Mouse (Mus musculus) lung, postnatal 36 days (tissue): ENCODE data around the gene Zic1.

ENCODE experiments used
- DNase-seq: peaks from one replicate; pipeline ENCODE4 v3.0.0; 2022; ENCODE audit warnings: mixed read lengths

The Zic1 gene

DNA sequence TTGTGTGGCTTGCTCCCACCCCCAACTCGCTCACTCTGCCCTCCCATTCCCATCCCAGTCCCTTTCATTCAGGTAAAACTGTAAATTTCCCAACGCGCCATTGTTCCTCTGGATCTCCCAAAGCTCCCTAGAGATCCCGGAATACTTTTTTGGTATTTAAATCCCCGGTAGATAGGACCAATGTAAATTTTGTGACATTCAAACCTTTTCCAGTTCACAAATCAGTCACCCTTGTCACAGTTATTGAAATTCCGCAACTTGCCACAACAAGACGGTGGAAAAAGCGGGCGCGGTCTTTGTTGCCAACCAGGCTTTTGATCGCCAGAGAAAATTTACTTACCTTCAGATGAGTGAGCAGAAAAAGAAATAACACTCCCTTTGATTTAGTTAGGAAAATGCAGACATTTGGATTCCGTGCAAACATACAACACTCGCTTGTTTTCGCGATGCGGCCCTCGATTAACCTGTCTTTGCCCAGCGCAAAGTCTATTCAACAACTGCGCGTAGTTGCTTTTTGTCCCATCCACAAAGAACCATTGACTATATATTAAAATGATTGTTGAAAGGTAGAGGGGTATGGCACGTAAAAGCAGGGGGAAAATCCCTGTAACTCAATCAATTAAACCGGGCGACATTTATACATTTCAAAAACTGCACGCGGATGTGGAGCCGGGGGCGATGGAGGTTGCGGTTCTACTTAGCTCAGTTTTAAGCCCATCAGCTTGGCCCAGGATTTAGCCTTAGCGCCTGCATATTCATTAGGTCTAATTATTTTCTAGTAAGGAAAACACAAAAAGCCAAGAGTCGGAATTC is 1.6 kb upstream of the Zic1 start:
- no peak for DNase-seq

DNA sequence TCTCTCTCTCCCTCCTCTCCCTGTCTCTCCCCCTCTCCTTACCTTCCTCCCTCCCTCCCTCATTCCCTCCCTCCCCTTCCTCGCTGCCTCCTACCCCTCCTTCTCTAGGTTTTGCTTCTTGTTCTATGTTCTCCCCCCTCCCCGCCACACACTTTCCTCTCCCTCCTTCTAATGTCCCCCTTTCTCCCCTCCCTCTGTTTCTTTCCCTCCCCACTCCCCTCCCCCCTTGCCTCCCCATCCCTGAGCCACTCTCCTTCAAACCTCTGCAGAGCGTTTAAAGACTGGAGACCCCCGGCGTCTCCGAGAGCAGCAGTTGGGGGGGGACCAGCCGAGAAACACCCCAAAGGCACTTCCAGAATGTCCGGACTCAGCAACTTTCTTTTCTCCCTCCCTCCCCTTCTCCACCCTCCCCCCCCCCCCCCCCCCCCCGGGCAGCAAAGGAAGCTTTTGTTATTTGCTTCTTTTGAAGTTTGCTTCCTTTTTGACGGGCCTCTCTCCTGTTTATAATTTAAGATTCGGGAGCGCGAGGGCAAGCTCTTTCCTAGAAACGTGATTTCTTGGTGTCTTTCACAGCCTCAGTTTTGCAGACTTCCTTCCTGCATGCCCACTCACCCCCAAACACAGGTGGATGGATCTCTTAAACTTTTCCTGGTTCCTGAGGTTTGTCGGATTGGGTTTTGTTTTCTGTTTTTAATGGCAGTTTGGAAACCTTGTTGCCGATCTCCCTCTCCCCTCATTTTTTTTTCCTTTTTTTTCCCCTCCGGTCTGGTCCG is 802 bp upstream of the Zic1 start:
- no peak for DNase-seq

DNA sequence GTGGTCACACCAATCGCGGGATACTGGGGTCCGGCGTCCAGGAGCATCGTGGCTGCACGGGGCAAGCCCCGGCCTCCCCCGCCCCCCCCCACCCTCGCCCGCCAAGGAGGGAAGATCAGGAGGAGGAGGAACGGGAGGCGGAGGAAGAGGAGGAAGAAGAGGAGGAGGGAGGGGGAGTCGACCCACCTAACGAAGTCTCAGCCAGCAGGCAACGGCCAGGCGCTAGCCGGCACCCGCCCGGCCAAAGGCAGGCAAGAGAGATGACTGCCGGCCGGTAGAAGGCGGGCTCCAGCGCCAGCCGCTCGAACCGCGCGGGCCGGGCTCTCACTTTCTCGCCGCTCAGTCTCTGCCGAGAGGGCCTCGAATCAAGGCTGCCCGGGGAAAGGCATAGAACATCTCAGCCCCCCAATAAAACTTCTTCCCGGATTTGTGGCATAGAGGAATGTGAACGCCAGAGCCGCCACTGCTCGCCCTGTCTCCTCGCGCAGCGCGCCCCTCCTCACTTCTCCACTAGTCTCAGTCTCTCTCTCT is 574 bp downstream of the Zic1 start:
- no peak for DNase-seq

- no peak for DNase-seq
These were observed 1.3 kb downstream of the Zic1 start for GRCm38 (mm10) chr9:91364127-91364970.

DNA sequence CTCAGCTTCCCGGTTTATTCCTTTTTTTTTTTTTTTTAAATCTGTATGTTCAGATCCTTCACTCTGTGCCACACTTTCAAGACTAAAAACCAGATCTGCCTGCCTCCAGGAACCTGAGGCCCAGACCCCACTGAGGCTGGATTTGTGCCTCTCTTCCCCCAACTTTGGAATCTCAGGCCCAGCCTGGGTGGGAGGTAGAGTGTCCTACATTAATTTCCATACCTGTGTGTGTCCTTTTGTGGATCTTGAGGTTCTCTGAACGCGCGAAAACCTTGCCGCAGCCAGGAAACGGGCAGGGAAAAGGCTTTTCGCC is 1.8 kb downstream of the Zic1 start:
- DNase-seq: no peak

GRCm38 (mm10) chr9:91363011-91363730 is 2.4 kb downstream of the Zic1 start:
- no peak for DNase-seq

DNA sequence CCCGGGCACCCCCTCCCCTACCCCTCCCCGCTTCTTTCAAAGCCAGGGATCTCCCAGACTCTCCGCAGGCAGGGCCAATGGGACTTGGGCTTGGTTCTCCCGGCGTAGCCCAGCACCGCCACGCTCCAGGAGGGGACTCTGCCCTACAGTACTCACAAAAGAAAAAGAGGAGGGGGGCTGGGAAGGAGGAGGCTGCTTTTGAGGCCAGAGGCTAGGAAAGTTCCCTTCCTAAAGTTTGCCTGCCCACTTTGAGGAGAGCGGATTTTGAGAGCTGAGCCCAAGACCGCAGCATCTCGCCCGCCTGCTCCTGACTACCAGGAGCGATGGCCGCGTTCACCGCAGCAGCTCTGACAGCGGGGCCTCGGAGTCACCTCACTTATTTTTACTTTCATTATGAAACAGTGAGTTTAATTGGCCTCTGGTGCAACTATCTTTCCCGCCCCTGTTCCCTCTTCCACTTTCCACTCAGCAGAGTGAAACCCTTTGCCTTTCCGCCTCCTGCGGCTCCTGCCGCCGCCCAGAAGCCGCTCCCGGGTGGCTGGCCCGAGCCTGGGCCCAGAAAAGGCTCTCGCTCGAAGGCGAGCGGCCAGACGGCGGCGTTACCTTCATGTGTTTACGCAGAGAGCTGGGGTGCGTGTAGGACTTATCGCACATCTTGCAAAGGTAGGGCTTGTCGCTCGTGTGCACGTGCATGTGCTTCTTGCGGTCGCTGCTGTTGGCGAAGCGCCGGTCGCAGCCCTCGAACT is 3.6 kb downstream of the Zic1 start, which contains the start of gene Zic4:
Gene Zic4 (plus strand): TSS at position 558 of the 746 bp plus-strand sequence.
- DNase-seq: no peak

DNA sequence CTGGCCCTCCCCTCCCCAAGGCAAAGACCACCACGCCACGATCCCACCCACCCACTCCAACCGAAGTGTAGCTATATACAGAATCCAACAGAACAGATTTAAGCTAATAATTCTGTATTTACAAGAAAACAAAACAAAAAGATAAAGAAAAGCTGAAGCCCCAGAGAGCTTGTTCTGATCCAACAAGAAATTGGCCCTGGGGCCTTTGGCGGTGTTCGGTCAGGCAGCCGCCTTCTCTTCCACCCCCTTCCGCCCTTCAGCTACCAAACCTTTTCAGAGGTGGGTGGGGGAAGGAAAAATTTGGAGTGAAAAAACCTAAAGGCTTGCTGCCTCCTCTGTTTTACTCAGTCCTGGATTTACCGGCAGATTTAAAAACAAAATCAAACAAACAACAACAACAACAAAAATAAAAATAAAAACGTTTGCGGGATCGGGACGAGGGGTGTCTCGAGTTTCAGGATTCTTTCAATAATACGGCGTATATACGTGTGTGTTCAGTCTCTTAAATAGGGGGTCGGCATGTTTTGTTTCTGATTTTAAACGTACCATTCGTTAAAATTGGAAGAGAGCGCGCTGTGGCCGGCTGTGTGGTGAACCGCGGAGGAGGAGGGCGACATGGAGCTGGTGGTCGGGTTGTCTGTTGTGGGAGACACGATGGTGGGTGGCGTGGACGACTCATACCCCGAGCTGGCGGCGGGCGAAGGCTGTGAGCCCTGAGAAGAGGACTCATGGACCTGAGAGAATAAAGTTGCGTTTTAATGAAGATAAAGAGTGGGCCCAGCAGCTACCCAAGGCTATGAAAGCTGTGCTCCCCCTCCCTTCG is 4.4 kb downstream of the Zic1 start:
- DNase-seq: no peak

DNA sequence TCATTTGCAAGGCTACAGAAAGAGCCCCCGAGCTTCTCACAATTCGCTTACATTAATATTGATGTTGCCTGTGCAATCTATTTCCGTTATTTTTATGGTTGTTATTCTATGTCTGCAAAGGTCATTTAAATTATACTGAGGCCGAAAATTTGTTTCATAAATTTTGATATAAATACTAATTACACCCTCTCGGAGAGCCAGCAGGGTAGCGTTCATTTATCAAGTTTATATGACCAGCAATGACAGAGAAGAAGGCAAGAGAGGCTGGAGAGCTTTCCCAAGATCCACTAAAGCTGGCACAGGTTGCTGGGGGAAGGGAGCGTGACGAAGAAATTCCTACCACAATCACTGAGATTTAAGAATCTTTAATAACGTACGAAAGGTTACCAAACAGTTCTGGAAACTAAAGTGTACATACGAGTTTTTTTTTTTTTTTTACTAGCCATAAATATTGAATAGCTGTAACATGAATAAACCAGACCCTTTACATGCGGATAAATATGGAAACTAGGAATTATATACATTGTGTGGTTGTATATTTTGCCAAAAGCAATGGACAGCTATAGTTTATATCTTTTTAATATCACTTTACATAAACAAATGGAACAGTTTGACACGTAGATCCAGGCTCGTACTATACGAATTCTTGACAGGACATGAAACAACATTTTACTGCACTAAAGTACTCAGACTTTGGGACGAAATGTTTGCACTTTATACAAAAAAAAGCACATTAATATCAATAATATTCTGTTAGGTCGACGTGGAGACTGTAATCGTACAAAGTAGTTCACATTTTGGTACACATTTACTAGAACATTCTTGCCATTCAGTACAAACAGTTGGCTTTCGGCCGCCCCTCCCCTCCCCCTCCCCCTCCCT is 5.2 kb downstream of the Zic1 start:
- DNase-seq: no peak

DNA sequence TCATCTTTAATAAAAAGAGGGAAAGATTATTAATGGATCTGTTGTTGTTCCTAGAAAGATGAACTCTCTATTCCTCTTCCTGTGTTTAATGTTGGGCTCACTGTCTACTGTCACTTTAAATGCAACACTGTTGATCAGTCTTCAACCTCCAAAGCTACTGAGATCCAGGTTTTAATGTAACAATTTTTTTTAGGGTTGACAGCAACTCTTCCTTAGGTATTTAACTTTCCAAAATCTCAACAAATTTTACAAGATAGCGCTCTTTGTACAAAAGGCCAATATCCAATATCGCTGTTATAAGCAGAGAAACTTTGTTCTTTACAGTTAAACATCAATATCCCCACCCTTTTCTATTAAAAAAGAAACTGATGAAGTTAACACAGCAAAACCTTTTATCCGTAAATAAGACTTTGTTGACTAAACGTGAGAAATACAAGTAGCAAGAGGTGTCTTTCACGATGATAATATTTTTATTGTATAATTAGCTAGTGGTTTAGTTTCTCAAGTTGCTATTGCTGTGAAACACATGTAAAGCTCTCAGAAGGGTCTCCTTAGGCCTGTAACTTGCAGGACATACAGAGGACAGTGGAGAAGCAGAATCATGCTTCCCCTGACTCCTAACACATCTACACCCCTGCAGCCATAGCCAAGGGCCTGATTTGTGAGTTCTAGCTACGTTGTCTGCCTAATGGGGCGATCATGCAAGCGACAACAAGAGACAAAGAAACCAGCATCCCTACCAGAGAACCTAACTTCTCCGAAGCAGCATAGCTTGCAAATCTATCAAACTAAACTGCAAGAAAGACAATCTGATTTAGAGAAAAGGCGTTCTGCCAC is 6.5 kb downstream of the Zic1 start:
- no peak for DNase-seq

- no peak for DNase-seq
These were observed 8.3 kb downstream of the Zic1 start for GRCm38 (mm10) chr9:91357321-91357720.

DNA sequence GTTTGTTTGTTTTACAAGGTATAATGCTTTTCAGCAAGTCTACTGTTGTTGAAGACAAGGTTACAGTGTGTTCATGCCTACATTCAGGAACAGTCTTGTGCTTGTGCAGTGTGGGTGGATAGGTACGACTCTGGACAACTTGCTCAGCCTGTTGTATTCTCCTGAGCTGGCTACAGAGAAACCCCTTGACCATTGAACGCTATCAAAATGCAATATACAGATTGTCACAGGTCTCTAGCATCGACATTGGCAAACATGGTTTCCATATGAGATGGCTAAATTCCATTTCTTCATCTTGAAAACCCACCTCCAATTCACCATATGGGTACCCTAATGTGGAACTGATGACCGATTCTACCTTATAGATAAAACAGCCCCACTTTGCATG is 9.3 kb downstream of the Zic1 start:
- no peak for DNase-seq

DNA sequence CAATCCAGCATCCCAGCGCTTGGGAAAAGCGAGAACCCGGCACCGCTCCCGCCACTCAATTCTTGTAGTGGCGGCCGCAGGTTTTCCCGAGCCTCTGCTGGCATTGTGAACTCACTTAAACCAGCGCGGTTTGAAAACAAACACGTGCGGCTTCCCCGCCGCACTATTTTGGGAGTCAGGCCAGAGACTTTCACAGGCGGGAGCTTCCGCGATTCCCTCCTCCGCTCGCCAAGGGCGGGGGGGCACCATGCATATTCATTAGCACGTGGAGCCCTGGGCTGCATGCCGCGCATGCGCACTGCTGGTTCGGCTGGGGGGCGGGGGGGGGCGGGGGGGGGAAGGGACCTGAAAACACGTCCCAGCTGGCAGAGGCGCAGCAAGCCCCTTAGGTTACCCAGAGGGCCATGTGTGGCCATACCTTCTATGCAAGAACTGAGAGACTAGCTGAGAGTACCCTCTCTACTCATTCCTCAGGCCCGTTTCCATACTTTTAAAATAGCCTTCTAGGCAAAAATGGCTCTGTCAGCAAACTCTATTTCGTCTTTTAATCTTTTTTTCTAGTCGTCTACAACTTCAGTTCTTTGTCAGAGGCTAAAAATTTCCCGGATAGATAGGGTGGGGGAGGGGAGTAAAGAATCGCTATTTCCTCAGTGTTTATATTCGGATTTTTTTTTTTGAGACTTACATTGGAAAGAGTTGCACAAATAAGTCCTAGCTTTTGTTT is 9.8 kb downstream of the Zic1 start:
- DNase-seq: no peak

- DNase-seq: no peak
These were observed 10.4 kb downstream of the Zic1 start for GRCm38 (mm10) chr9:91355270-91355589.

DNA sequence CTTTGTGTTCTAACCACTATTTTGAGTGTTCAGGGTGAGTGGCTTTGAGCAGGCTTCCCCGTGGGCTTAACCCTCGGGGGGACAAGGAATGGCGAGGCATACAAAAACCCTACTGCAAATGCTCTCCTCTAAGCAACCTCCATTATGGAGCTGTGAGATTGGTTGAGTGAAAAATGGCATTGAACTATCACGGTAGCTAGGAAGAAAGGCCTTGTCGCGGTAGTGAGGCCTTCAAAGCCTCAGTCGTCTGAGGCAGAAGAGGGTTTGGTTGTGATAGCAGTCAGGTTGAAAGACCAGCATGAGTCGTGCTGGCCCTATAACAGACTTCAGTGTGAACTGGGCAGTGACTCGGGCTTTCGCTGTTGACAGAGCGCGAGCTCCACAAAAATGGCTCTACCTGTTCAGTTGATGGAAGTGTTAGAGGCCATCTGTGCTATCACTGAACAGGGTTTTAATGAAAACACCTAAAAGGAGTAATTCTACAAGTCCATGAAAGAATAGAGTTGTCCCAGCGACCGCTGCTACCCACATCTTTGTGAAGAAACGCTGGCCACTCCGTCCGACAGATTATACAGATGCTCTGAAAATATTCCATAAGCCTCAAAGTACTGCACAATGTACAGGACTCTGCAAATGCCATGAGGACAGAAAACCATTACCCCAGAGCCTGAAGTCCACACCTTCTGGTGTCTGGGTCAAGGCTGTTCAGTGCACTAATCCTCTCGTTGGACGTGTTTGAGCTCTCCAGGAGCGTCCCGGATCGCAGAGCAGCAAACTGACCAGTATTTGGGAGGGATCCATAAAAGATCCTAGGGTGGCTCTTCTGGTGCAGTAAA is 11.0 kb downstream of the Zic1 start:
- DNase-seq: no peak

- DNase-seq: no peak
These were observed 11.8 kb downstream of the Zic1 start for GRCm38 (mm10) chr9:91353551-91354433.
